Mouse (Mus musculus): ENCODE results near the gene Fads2. TPM values are rescaled to one million over a fixed set of nuclear protein-coding genes. Genes with fewer than 3 reads are reported as not detected.
A peak's percentile ranks its signal among the peaks of the same experiment; 100 is the strongest.

Gene Fads2
- polyA plus RNA-seq, 1 experiment from 2014 or later = 31.1 TPM

GRCm38 (mm10) chr19:10062292-10062691 is 39.3 kb downstream of the Fads2 start:
- Histone ChIP-seq H3K27ac (ENCODE audit: low read depth, low read length) (no peak overlapping the region), H3K4me2 (no peak overlapping the region), H3K4me1 (ENCODE audit: control insufficient read depth, insufficient read depth, low read length) (peaks cover 7% of the 10 kb centered on the region; the same call in 1 of the 2 replicates), H3K36me3 (ENCODE audit: control insufficient read depth, insufficient read depth, low read length) (peaks cover 33% of the 10 kb centered on the region), H3K9ac (ENCODE audit: low read depth, low read length) (no peak overlapping the region), H3K4me3 (ENCODE audit: low read depth, low read length) (no peak overlapping the region), H3K27me3 (ENCODE audit: control insufficient read depth, insufficient read depth, low read length) (no peaks in the 10 kb centered on the region), H3K9me3 (replicated peaks; ENCODE audit: control insufficient read depth, low read length) (no peaks in the 10 kb centered on the region)
- WGBS (ENCODE audit: insufficient replicate concordance) = 91% methylated on average over 8 of the region's 8 CpGs
- no peak for ATAC-seq (replicated peaks; ENCODE audit: insufficient number of reproducible peaks, low FRiP score, low TSS enrichment)

GRCm38 (mm10) chr19:10061624-10062023 is 39.9 kb downstream of the Fads2 start:
- Histone ChIP-seq H3K4me2 (no peak overlapping the region), H3K27me3 (ENCODE audit: control insufficient read depth, insufficient read depth, low read length) (no peaks in the 10 kb centered on the region), H3K27ac (ENCODE audit: low read depth, low read length) (0 out of 2 replicates have a peak overlapping the region, but pooled peaks have one; percentile 68), H3K9ac (ENCODE audit: low read depth, low read length) (no peak overlapping the region), H3K4me3 (ENCODE audit: low read depth, low read length) (no peak overlapping the region), H3K4me1 (ENCODE audit: control insufficient read depth, insufficient read depth, low read length) (peaks cover 7% of the 10 kb centered on the region; the same call in 1 of the 2 replicates), H3K9me3 (replicated peaks; ENCODE audit: control insufficient read depth, low read length) (no peaks in the 10 kb centered on the region), H3K36me3 (ENCODE audit: control insufficient read depth, insufficient read depth, low read length) (peaks cover 33% of the 10 kb centered on the region)
- ATAC-seq (replicated peaks; ENCODE audit: insufficient number of reproducible peaks, low FRiP score, low TSS enrichment) = no peak
- WGBS (ENCODE audit: insufficient replicate concordance) = 85% methylated on average over 2 of the region's 2 CpGs

GRCm38 (mm10) chr19:10060783-10061590 is 40.6 kb downstream of the Fads2 start:
- H3K27ac ChIP-seq (ENCODE audit: low read depth, low read length) = peak overlapping the region; percentile 68
- 0 out of 2 replicates have a peak, but pooled peaks have one; percentile 31 for ATAC-seq (replicated peaks; ENCODE audit: insufficient number of reproducible peaks, low FRiP score, low TSS enrichment)
- H3K9me3 ChIP-seq (replicated peaks; ENCODE audit: control insufficient read depth, low read length) = no peaks in the 10 kb centered on the region
- no peak overlapping the region for H3K4me3 ChIP-seq (ENCODE audit: low read depth, low read length)
- 0 out of 2 replicates have a peak overlapping the region, but pooled peaks have one; percentile 12 for H3K9ac ChIP-seq (ENCODE audit: low read depth, low read length)
- WGBS (ENCODE audit: insufficient replicate concordance) = 34% methylated on average over 8 of the region's 8 CpGs
- H3K4me1 ChIP-seq (ENCODE audit: control insufficient read depth, insufficient read depth, low read length) = peaks cover 7% of the 10 kb centered on the region; the same call in 1 of the 2 replicates
- no peaks in the 10 kb centered on the region for H3K27me3 ChIP-seq (ENCODE audit: control insufficient read depth, insufficient read depth, low read length)
- peaks cover 31% of the 10 kb centered on the region for H3K36me3 ChIP-seq (ENCODE audit: control insufficient read depth, insufficient read depth, low read length)
- H3K4me2 ChIP-seq = no peak overlapping the region

GRCm38 (mm10) chr19:10059911-10060567 is 41.5 kb downstream of the Fads2 start:
- no peaks in the 10 kb centered on the region for H3K9me3 ChIP-seq (replicated peaks; ENCODE audit: control insufficient read depth, low read length)
- peaks cover 22% of the 10 kb centered on the region for H3K36me3 ChIP-seq (ENCODE audit: control insufficient read depth, insufficient read depth, low read length)
- H3K4me3 ChIP-seq (ENCODE audit: low read depth, low read length) = no peak overlapping the region
- 0 out of 2 replicates have a peak, but pooled peaks have one; percentile 52 for ATAC-seq (replicated peaks; ENCODE audit: insufficient number of reproducible peaks, low FRiP score, low TSS enrichment)
- 34% methylated on average over 10 of the region's 10 CpGs for WGBS (ENCODE audit: insufficient replicate concordance)
- H3K4me1 ChIP-seq (ENCODE audit: control insufficient read depth, insufficient read depth, low read length) = peaks cover 7% of the 10 kb centered on the region; the same call in 1 of the 2 replicates
- H3K9ac ChIP-seq (ENCODE audit: low read depth, low read length) = no peak overlapping the region
- no peaks in the 10 kb centered on the region for H3K27me3 ChIP-seq (ENCODE audit: control insufficient read depth, insufficient read depth, low read length)
- H3K4me2 ChIP-seq = peak overlapping the region; percentile 35
- peak overlapping the region; percentile 68; the same call in 1 of the 2 replicates for H3K27ac ChIP-seq (ENCODE audit: low read depth, low read length)

GRCm38 (mm10) chr19:10058876-10059427 is 42.6 kb downstream of the Fads2 start:
- Histone ChIP-seq H3K9ac (ENCODE audit: low read depth, low read length) (no peak overlapping the region), H3K36me3 (ENCODE audit: control insufficient read depth, insufficient read depth, low read length) (peaks cover 21% of the 10 kb centered on the region), H3K27me3 (ENCODE audit: control insufficient read depth, insufficient read depth, low read length) (no peaks in the 10 kb centered on the region), H3K27ac (ENCODE audit: low read depth, low read length) (no peak overlapping the region), H3K4me2 (no peak overlapping the region), H3K9me3 (replicated peaks; ENCODE audit: control insufficient read depth, low read length) (no peaks in the 10 kb centered on the region), H3K4me1 (ENCODE audit: control insufficient read depth, insufficient read depth, low read length) (peaks cover 7% of the 10 kb centered on the region; the same call in 1 of the 2 replicates), H3K4me3 (ENCODE audit: low read depth, low read length) (no peak overlapping the region)
- no peak for ATAC-seq (replicated peaks; ENCODE audit: insufficient number of reproducible peaks, low FRiP score, low TSS enrichment)
- WGBS (ENCODE audit: insufficient replicate concordance) = 67% methylated on average over 9 of the region's 9 CpGs

GRCm38 (mm10) chr19:10058352-10058825 is 43.2 kb downstream of the Fads2 start:
- no peak for ATAC-seq (replicated peaks; ENCODE audit: insufficient number of reproducible peaks, low FRiP score, low TSS enrichment)
- H3K36me3 ChIP-seq (ENCODE audit: control insufficient read depth, insufficient read depth, low read length) = peaks cover 23% of the 10 kb centered on the region
- H3K4me3 ChIP-seq (ENCODE audit: low read depth, low read length) = no peak overlapping the region
- no peak overlapping the region for H3K4me2 ChIP-seq
- 94% methylated on average over 1 of the region's 1 CpGs for WGBS (ENCODE audit: insufficient replicate concordance)
- H3K4me1 ChIP-seq (ENCODE audit: control insufficient read depth, insufficient read depth, low read length) = peaks cover 7% of the 10 kb centered on the region; the same call in 1 of the 2 replicates
- no peak overlapping the region for H3K27ac ChIP-seq (ENCODE audit: low read depth, low read length)
- H3K27me3 ChIP-seq (ENCODE audit: control insufficient read depth, insufficient read depth, low read length) = no peaks in the 10 kb centered on the region
- no peaks in the 10 kb centered on the region for H3K9me3 ChIP-seq (replicated peaks; ENCODE audit: control insufficient read depth, low read length)
- no peak overlapping the region for H3K9ac ChIP-seq (ENCODE audit: low read depth, low read length)

- Histone ChIP-seq H3K4me2 (no peak overlapping the region), H3K4me1 (ENCODE audit: control insufficient read depth, insufficient read depth, low read length) (peaks cover 7% of the 10 kb centered on the region; the same call in 1 of the 2 replicates), H3K36me3 (ENCODE audit: control insufficient read depth, insufficient read depth, low read length) (peaks cover 20% of the 10 kb centered on the region; the same call in 1 of the 2 replicates), H3K27me3 (ENCODE audit: control insufficient read depth, insufficient read depth, low read length) (no peaks in the 10 kb centered on the region), H3K4me3 (ENCODE audit: low read depth, low read length) (no peak overlapping the region), H3K27ac (ENCODE audit: low read depth, low read length) (no peak overlapping the region), H3K9me3 (replicated peaks; ENCODE audit: control insufficient read depth, low read length) (no peaks in the 10 kb centered on the region), H3K9ac (ENCODE audit: low read depth, low read length) (no peak overlapping the region)
- 69% methylated on average over 11 of the region's 11 CpGs for WGBS (ENCODE audit: insufficient replicate concordance)
- ATAC-seq (replicated peaks; ENCODE audit: insufficient number of reproducible peaks, low FRiP score, low TSS enrichment) = no peak
These were observed 43.8 kb downstream of the Fads2 start for GRCm38 (mm10) chr19:10057486-10058351.
